Mouse (Mus musculus): ENCODE data around the gene Uba3. TPM values are rescaled to one million over a fixed set of nuclear protein-coding genes. Genes with fewer than 3 reads are reported as not detected.

Gene Uba3
- total RNA-seq, 2 experiments from 2014 or later, result 65.4 to 66.3 TPM

GRCm38 (mm10) chr6:97147755-97148382 lies 57.6 kb downstream of the Uba3 start:
- DNase-seq (ENCODE audit: low spot score in 2 of 2), result peak; percentile 32 to 61
- intact Hi-C loops (cut with DNase I), result no loop called here

DNA sequence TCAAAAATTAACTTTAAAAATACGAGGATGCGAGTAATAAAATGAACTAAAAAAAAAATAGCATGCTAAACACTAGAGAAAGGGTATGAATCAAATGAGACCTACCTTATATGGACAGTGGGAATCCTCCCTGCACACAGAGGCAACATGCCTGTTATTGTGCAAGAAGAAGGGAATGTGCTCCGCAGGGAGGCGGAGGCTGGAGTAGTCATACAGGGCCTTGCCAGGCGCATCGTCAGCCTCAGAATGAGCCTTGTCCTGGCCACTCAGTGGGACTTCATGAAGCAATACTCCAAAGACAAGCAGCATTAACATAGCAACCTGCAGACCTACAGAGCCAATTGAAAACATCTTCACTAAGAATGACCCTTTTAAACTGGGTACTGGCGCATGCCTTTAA lies 60.3 kb downstream of the Uba3 start:
- intact Hi-C loops (cut with DNase I), result no loop called here
- no peak for DNase-seq (ENCODE audit: low spot score in 2 of 2)

DNA sequence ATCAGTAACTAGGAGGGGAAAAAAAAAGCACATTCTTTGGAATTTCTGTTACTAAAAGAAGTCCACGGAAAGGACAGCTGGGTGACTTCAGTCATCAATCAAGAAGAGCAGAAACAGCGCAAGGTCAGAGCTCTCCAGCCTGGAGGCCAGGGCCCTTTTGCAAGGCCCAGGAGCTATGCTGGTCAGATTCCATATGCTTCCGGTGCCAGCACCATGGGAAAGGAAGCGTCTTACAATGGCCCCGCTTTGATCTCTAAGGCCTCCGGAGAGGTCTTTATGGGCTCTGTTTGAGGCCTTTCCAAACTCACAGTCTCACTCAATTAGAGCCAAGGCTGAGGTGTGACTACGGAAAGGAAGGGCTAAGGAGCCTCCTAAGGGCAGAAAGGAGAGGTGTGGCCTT lies 61.1 kb downstream of the Uba3 start:
- intact Hi-C loops (cut with DNase I), result no loop called here
- no peak for DNase-seq (ENCODE audit: low spot score in 2 of 2)

- DNase-seq (ENCODE audit: low spot score in 2 of 2), result no peak
- intact Hi-C loops (cut with DNase I), result no loop called here
Observed at GRCm38 (mm10) chr6:97142611-97143010, 62.8 kb downstream of the Uba3 start.

DNA sequence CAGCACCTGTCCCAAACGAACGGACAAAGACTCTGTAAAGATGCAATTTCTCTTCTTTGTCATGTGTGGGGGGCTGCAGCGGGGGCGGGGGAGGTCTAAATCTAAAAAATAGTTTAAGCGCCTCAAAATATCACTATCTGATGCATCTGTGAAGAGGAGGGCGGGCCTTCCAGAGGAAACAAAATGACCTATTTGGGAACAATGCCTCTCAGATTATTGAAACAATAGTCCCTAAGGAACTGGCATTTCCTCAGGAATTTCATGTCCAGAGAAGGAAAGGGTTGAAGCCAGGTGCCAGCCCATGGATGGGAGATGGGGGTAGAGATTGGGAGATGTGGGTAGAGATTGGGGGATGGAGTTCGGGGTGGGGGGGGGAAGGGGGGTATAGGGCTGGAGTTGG lies 63.6 kb downstream of the Uba3 start:
- intact Hi-C loops (cut with DNase I), result no loop called here
- no peak for DNase-seq (ENCODE audit: low spot score in 2 of 2)

Other genes starting within 250 kb of the Uba3 start
- under 1 TPM; 0.44 to 0.47 TPM for gene Fam19a4, start 145.2 kb downstream of the Uba3 start, total RNA-seq (2021)
- gene Eogt, start 56.5 kb downstream of the Uba3 start, total RNA-seq (2021), result 10 to 100 TPM; 38.6 to 41.3 TPM
- 10 to 100 TPM; 53.6 to 55.3 TPM for gene Tmf1, start 26.5 kb downstream of the Uba3 start, total RNA-seq (2021)
- gene Arl6ip5, start 5.0 kb upstream of the Uba3 start, total RNA-seq (2021), result 100 to 1,000 TPM; 168 to 174 TPM
- gene Lmod3, start 47.1 kb upstream of the Uba3 start, total RNA-seq (2021), result under 1 TPM; 0.38 to 0.42 TPM

Data from left cerebral cortex, postnatal 14 days (tissue).